Mouse (Mus musculus): ENCODE data around the gene Pms2. TPM values are rescaled to one million over a fixed set of nuclear protein-coding genes. Genes with fewer than 3 reads are reported as not detected.

The Pms2 gene
- total and polyA plus RNA-seq, 2 experiments from 2014 or later: 8.0 to 10.5 TPM

GRCm38 (mm10) chr5:143927875-143928274 is 18.1 kb downstream of the Pms2 start, which contains the start of gene Gm42421:
Gm42421 (plus strand) TSS chr5:143928175.
- WGBS: 96% methylated on average over 8 of the region's 8 CpGs
- H3K27me3 ChIP-seq (ENCODE audit: control insufficient read depth, insufficient read depth, low read length): no peaks in the 10 kb centered on the region
- no peak within 1 kb of the TSS for H3K4me2 ChIP-seq (ENCODE audit: low read depth, low read length)
- DNase-seq (ENCODE audit: low spot score) (no peak), ATAC-seq (ENCODE audit: insufficient read depth, low read depth) (no peak)
- no peaks in the 10 kb centered on the region for H3K4me1 ChIP-seq (ENCODE audit: control insufficient read depth, insufficient read depth)
- TF ChIP-seq EP300 (IDR thresholded peaks at IDR 0.05; ENCODE audit: low read depth) (no peak), CTCF (IDR thresholded peaks at IDR 0.05; ENCODE audit: low read depth) (no peak)
- H3K9me3 ChIP-seq (replicated peaks; ENCODE audit: control insufficient read depth, low read length): no peaks in the 10 kb centered on the region
- H3K27ac ChIP-seq (ENCODE audit: low read depth): no peak within 1 kb of the TSS
- H3K9ac ChIP-seq (replicated peaks; ENCODE audit: low read depth, low read length): no peak within 1 kb of the TSS
- peaks cover 72% of the 10 kb centered on the region for H3K36me3 ChIP-seq (replicated peaks; ENCODE audit: control insufficient read depth, insufficient read depth, low read length)
- no peak within 1 kb of the TSS for H3K4me3 ChIP-seq (ENCODE audit: low read depth, low read length)

GRCm38 (mm10) chr5:143929291-143929690 is 19.5 kb downstream of the Pms2 start:
- no peak overlapping the region for H3K9ac ChIP-seq (replicated peaks; ENCODE audit: low read depth, low read length)
- no peaks in the 10 kb centered on the region for H3K27me3 ChIP-seq (ENCODE audit: control insufficient read depth, insufficient read depth, low read length)
- no peak overlapping the region for H3K4me3 ChIP-seq (ENCODE audit: low read depth, low read length)
- H3K36me3 ChIP-seq (replicated peaks; ENCODE audit: control insufficient read depth, insufficient read depth, low read length): peaks cover 59% of the 10 kb centered on the region
- ATAC-seq (ENCODE audit: insufficient read depth, low read depth): no peak
- no peak overlapping the region for H3K27ac ChIP-seq (ENCODE audit: low read depth)
- H3K4me2 ChIP-seq (ENCODE audit: low read depth, low read length): no peak overlapping the region
- no peaks in the 10 kb centered on the region for H3K9me3 ChIP-seq (replicated peaks; ENCODE audit: control insufficient read depth, low read length)
- no peak for DNase-seq (ENCODE audit: low spot score)
- 91% methylated on average over 4 of the region's 4 CpGs for WGBS
- TF ChIP-seq EP300 (IDR thresholded peaks at IDR 0.05; ENCODE audit: low read depth): no peak
- no peak for TF ChIP-seq CTCF (IDR thresholded peaks at IDR 0.05; ENCODE audit: low read depth)
- H3K4me1 ChIP-seq (ENCODE audit: control insufficient read depth, insufficient read depth): no peaks in the 10 kb centered on the region

GRCm38 (mm10) chr5:143930656-143931055 is 20.9 kb downstream of the Pms2 start:
- DNase-seq (ENCODE audit: low spot score): no peak
- no peak for TF ChIP-seq EP300 (IDR thresholded peaks at IDR 0.05; ENCODE audit: low read depth)
- 89% methylated on average over 12 of the region's 12 CpGs for WGBS

GRCm38 (mm10) chr5:143931863-143932580 is 22.3 kb downstream of the Pms2 start:
- TF ChIP-seq EP300 (IDR thresholded peaks at IDR 0.05; ENCODE audit: low read depth) (no peak), CTCF (IDR thresholded peaks at IDR 0.05; ENCODE audit: low read depth) (no peak)
- DNase-seq (ENCODE audit: low spot score): no peak
- ATAC-seq (ENCODE audit: insufficient read depth, low read depth): no peak
- H3K4me2 ChIP-seq (ENCODE audit: low read depth, low read length): no peak overlapping the region
- H3K27me3 ChIP-seq (ENCODE audit: control insufficient read depth, insufficient read depth, low read length): no peaks in the 10 kb centered on the region
- H3K27ac ChIP-seq (ENCODE audit: low read depth): no peak overlapping the region
- 78% methylated on average over 6 of the region's 6 CpGs for WGBS
- H3K9ac ChIP-seq (replicated peaks; ENCODE audit: low read depth, low read length): no peak overlapping the region
- H3K4me3 ChIP-seq (ENCODE audit: low read depth, low read length): no peak overlapping the region
- no peaks in the 10 kb centered on the region for H3K4me1 ChIP-seq (ENCODE audit: control insufficient read depth, insufficient read depth)
- H3K36me3 ChIP-seq (replicated peaks; ENCODE audit: control insufficient read depth, insufficient read depth, low read length): peaks cover 32% of the 10 kb centered on the region
- no peaks in the 10 kb centered on the region for H3K9me3 ChIP-seq (replicated peaks; ENCODE audit: control insufficient read depth, low read length)

More at GRCm38 (mm10) chr5:143930656-143931055, 20.9 kb downstream of the Pms2 start:
- H3K4me3 ChIP-seq (ENCODE audit: low read depth, low read length): no peak overlapping the region
- H3K4me2 ChIP-seq (ENCODE audit: low read depth, low read length): no peak overlapping the region
- no peaks in the 10 kb centered on the region for H3K9me3 ChIP-seq (replicated peaks; ENCODE audit: control insufficient read depth, low read length)
- H3K9ac ChIP-seq (replicated peaks; ENCODE audit: low read depth, low read length): no peak overlapping the region
- no peak overlapping the region for H3K27ac ChIP-seq (ENCODE audit: low read depth)
- no peaks in the 10 kb centered on the region for H3K27me3 ChIP-seq (ENCODE audit: control insufficient read depth, insufficient read depth, low read length)
- ATAC-seq (ENCODE audit: insufficient read depth, low read depth): no peak
- no peaks in the 10 kb centered on the region for H3K4me1 ChIP-seq (ENCODE audit: control insufficient read depth, insufficient read depth)
- H3K36me3 ChIP-seq (replicated peaks; ENCODE audit: control insufficient read depth, insufficient read depth, low read length): peaks cover 46% of the 10 kb centered on the region

- Histone ChIP-seq H3K4me2 (ENCODE audit: low read depth, low read length) (no peak within 1 kb of the TSS), H3K4me3 (ENCODE audit: low read depth, low read length) (no peak within 1 kb of the TSS), H3K9ac (replicated peaks; ENCODE audit: low read depth, low read length) (no peak within 1 kb of the TSS), H3K4me1 (ENCODE audit: control insufficient read depth, insufficient read depth) (no peaks in the 10 kb centered on the region), H3K9me3 (replicated peaks; ENCODE audit: control insufficient read depth, low read length) (no peaks in the 10 kb centered on the region), H3K27ac (ENCODE audit: low read depth) (no peak within 1 kb of the TSS), H3K36me3 (replicated peaks; ENCODE audit: control insufficient read depth, insufficient read depth, low read length) (peaks cover 31% of the 10 kb centered on the region), H3K27me3 (ENCODE audit: control insufficient read depth, insufficient read depth, low read length) (no peaks in the 10 kb centered on the region)
- ATAC-seq (ENCODE audit: insufficient read depth, low read depth): no peak
- TF ChIP-seq CTCF (IDR thresholded peaks at IDR 0.05; ENCODE audit: low read depth): no peak
- no peak for TF ChIP-seq EP300 (IDR thresholded peaks at IDR 0.05; ENCODE audit: low read depth)
- DNase-seq (ENCODE audit: low spot score): no peak
- WGBS: 19% methylated on average over 8 of the region's 8 CpGs
Observed at GRCm38 (mm10) chr5:143932831-143933230, 23.1 kb downstream of the Pms2 start, which contains the start of gene Rsph10b. Rsph10b (plus strand) TSS chr5:143933035.

GRCm38 (mm10) chr5:143933414-143933813 is 23.6 kb downstream of the Pms2 start:
- H3K4me1 ChIP-seq (ENCODE audit: control insufficient read depth, insufficient read depth): no peaks in the 10 kb centered on the region
- no peaks in the 10 kb centered on the region for H3K27me3 ChIP-seq (ENCODE audit: control insufficient read depth, insufficient read depth, low read length)
- TF ChIP-seq CTCF (IDR thresholded peaks at IDR 0.05; ENCODE audit: low read depth) (no peak), EP300 (IDR thresholded peaks at IDR 0.05; ENCODE audit: low read depth) (no peak)
- H3K4me2 ChIP-seq (ENCODE audit: low read depth, low read length): no peak overlapping the region
- ATAC-seq (ENCODE audit: insufficient read depth, low read depth) (no peak), DNase-seq (ENCODE audit: low spot score) (no peak)
- H3K9ac ChIP-seq (replicated peaks; ENCODE audit: low read depth, low read length): no peak overlapping the region
- no peak overlapping the region for H3K27ac ChIP-seq (ENCODE audit: low read depth)
- no peak overlapping the region for H3K4me3 ChIP-seq (ENCODE audit: low read depth, low read length)
- H3K9me3 ChIP-seq (replicated peaks; ENCODE audit: control insufficient read depth, low read length): no peaks in the 10 kb centered on the region
- H3K36me3 ChIP-seq (replicated peaks; ENCODE audit: control insufficient read depth, insufficient read depth, low read length): peaks cover 27% of the 10 kb centered on the region
- 77% methylated on average over 11 of the region's 11 CpGs for WGBS
